Mouse (Mus musculus): Measurements from ENCODE around the gene 4933402J07Rik.

GRCm38 (mm10) chr8:87620225-87620624, 56.6 kb downstream of the 4933402J07Rik start:
- TF ChIP-seq EP300 (optimal IDR thresholded peaks at IDR 0.05) (no peak), CTCF (IDR thresholded peaks at IDR 0.05; ENCODE audit: low read depth) (no peak)

Data from stomach, postnatal 0 days (tissue).